Mouse (Mus musculus): ENCODE measurements at regions not wholly inside any gene's neighbourhood (a gene's known extent, or its start where the extent isn't known, plus 50 kb on each side); places are given as distances from the start of the nearest gene placed in this dataset.

- TF ChIP-seq GATA4 (IDR thresholded peaks at IDR 0.05; ENCODE audit: insufficient replicate concordance, low read length): no peak
Observed at GRCm38 (mm10) chr2:117787321-117787720, 324.4 kb upstream of the Thbs1 start.

- no peak for TF ChIP-seq GATA4 (IDR thresholded peaks at IDR 0.05; ENCODE audit: insufficient replicate concordance, low read length)
Observed at GRCm38 (mm10) chr2:117794285-117794684, 317.4 kb upstream of the Thbs1 start.

- TF ChIP-seq GATA4 (IDR thresholded peaks at IDR 0.05; ENCODE audit: insufficient replicate concordance, low read length): no peak
Observed at GRCm38 (mm10) chr2:117801946-117802600, 309.6 kb upstream of the Thbs1 start.

GRCm38 (mm10) chr2:117802686-117803085 is 309.0 kb upstream of the Thbs1 start:
- TF ChIP-seq GATA4 (IDR thresholded peaks at IDR 0.05; ENCODE audit: insufficient replicate concordance, low read length): no peak

GRCm38 (mm10) chr2:117804686-117805085 is 307.0 kb upstream of the Thbs1 start:
- no peak for TF ChIP-seq GATA4 (IDR thresholded peaks at IDR 0.05; ENCODE audit: insufficient replicate concordance, low read length)

- no peak for TF ChIP-seq GATA4 (IDR thresholded peaks at IDR 0.05; ENCODE audit: insufficient replicate concordance, low read length)
Observed at GRCm38 (mm10) chr2:117807121-117807520, 304.6 kb upstream of the Thbs1 start.

- no peak for TF ChIP-seq GATA4 (IDR thresholded peaks at IDR 0.05; ENCODE audit: insufficient replicate concordance, low read length)
Observed at GRCm38 (mm10) chr2:117811506-117811905, 300.2 kb upstream of the Thbs1 start.

- TF ChIP-seq GATA4 (IDR thresholded peaks at IDR 0.05; ENCODE audit: insufficient replicate concordance, low read length): no peak
Observed at GRCm38 (mm10) chr2:117811931-117812330, 299.7 kb upstream of the Thbs1 start.

GRCm38 (mm10) chr2:117819701-117820225 is 291.9 kb upstream of the Thbs1 start:
- TF ChIP-seq GATA4 (IDR thresholded peaks at IDR 0.05; ENCODE audit: insufficient replicate concordance, low read length): no peak

GRCm38 (mm10) chr2:117820708-117821107 is 291.0 kb upstream of the Thbs1 start:
- no peak for TF ChIP-seq GATA4 (IDR thresholded peaks at IDR 0.05; ENCODE audit: insufficient replicate concordance, low read length)

- no peak for TF ChIP-seq GATA4 (IDR thresholded peaks at IDR 0.05; ENCODE audit: insufficient replicate concordance, low read length)
Observed at GRCm38 (mm10) chr2:117825088-117825487, 286.6 kb upstream of the Thbs1 start.

GRCm38 (mm10) chr2:117827278-117827677 is 284.4 kb upstream of the Thbs1 start:
- TF ChIP-seq GATA4 (IDR thresholded peaks at IDR 0.05; ENCODE audit: insufficient replicate concordance, low read length): no peak

GRCm38 (mm10) chr2:117838387-117838786 is 273.3 kb upstream of the Thbs1 start:
- TF ChIP-seq GATA4 (IDR thresholded peaks at IDR 0.05; ENCODE audit: insufficient replicate concordance, low read length): no peak

GRCm38 (mm10) chr2:117840406-117840805 is 271.3 kb upstream of the Thbs1 start:
- no peak for TF ChIP-seq GATA4 (IDR thresholded peaks at IDR 0.05; ENCODE audit: insufficient replicate concordance, low read length)

- no peak for TF ChIP-seq GATA4 (IDR thresholded peaks at IDR 0.05; ENCODE audit: insufficient replicate concordance, low read length)
Observed at GRCm38 (mm10) chr2:117842309-117842986, 269.2 kb upstream of the Thbs1 start.

- no peak for TF ChIP-seq GATA4 (IDR thresholded peaks at IDR 0.05; ENCODE audit: insufficient replicate concordance, low read length)
Observed at GRCm38 (mm10) chr2:117852442-117852841, 259.2 kb upstream of the Thbs1 start.
